Mouse (Mus musculus): ENCODE results near the gene Ets1.

- TF ChIP-seq GATA1 (IDR thresholded peaks at IDR 0.05; ENCODE audit: low read length): no peak
- no peak for TF ChIP-seq TAL1 (IDR thresholded peaks at IDR 0.05; ENCODE audit: low read length)
Observed at GRCm38 (mm10) chr9:32707436-32707835, 71.4 kb downstream of the Ets1 start.
